Mouse (Mus musculus): ENCODE measurements at regions not wholly inside any gene's neighbourhood (a gene's known extent, or its start where the extent isn't known, plus 50 kb on each side); places are given as distances from the start of the nearest gene placed in this dataset.

GRCm38 (mm10) chr4:56619054-56619453 lies 120.8 kb upstream of the Gm26657 start:
- no peak for DNase-seq

- DNase-seq, result no peak
These were observed 121.4 kb upstream of the Gm26657 start for GRCm38 (mm10) chr4:56618433-56618832.

- no peak for DNase-seq
These were observed 122.1 kb upstream of the Gm26657 start for GRCm38 (mm10) chr4:56617661-56618360.

- DNase-seq, result no peak
These were observed 127.5 kb upstream of the Gm26657 start for GRCm38 (mm10) chr4:56612325-56612724.

GRCm38 (mm10) chr4:56611751-56612150 lies 128.1 kb upstream of the Gm26657 start:
- DNase-seq, result no peak

- no peak for DNase-seq
These were observed 129.6 kb upstream of the Gm26657 start for GRCm38 (mm10) chr4:56610273-56610672.

- DNase-seq, result no peak
These were observed 131.2 kb upstream of the Gm26657 start for GRCm38 (mm10) chr4:56608701-56609100.

- no peak for DNase-seq
These were observed 141.5 kb upstream of the Gm26657 start for GRCm38 (mm10) chr4:56598398-56598797.

- no peak for DNase-seq
These were observed 141.9 kb upstream of the Gm26657 start for GRCm38 (mm10) chr4:56597931-56598330.

- no peak for DNase-seq
These were observed 157.5 kb upstream of the Gm26657 start for GRCm38 (mm10) chr4:56582405-56582804.

- no peak for DNase-seq
These were observed 162.9 kb upstream of the Gm26657 start for GRCm38 (mm10) chr4:56576837-56577548.

- DNase-seq, result no peak
These were observed 187.7 kb upstream of the Gm26657 start for GRCm38 (mm10) chr4:56552126-56552525.

- peak; percentile 4 to 29 for DNase-seq
These were observed 206.4 kb upstream of the Gm26657 start for GRCm38 (mm10) chr4:56533344-56533985.

- no peak for DNase-seq
These were observed 206.9 kb upstream of the Gm26657 start for GRCm38 (mm10) chr4:56532921-56533320.

- DNase-seq, result no peak
These were observed 211.3 kb upstream of the Gm26657 start for GRCm38 (mm10) chr4:56528571-56528970.

GRCm38 (mm10) chr4:56524430-56524985 lies 215.4 kb upstream of the Gm26657 start:
- no peak for DNase-seq

GRCm38 (mm10) chr4:56507770-56508169 lies 232.1 kb upstream of the Gm26657 start:
- no peak for DNase-seq

- DNase-seq, result no peak
These were observed 233.1 kb upstream of the Gm26657 start for GRCm38 (mm10) chr4:56506786-56507185.

GRCm38 (mm10) chr4:56506067-56506466 lies 233.8 kb upstream of the Gm26657 start:
- DNase-seq, result no peak

GRCm38 (mm10) chr4:56492537-56493221 lies 247.2 kb upstream of the Gm26657 start:
- DNase-seq, result peak; percentile 15 to 52

- no peak for DNase-seq
These were observed 250.5 kb upstream of the Gm26657 start for GRCm38 (mm10) chr4:56489361-56489760.

GRCm38 (mm10) chr4:56483708-56484107 lies 256.2 kb upstream of the Gm26657 start:
- peak in 1 of 2 experiments; percentile 16 for DNase-seq

- DNase-seq, result no peak
These were observed 283.1 kb upstream of the Gm26657 start for GRCm38 (mm10) chr4:56456788-56457187.
